Mouse (Mus musculus): ENCODE results near the gene Gm266. TPM values are rescaled to one million over a fixed set of nuclear protein-coding genes. Genes with fewer than 3 reads are reported as not detected.

Gene Gm266
- total and polyA plus RNA-seq, 3 experiments: 0.11 TPM; not detected in 2

DNA sequence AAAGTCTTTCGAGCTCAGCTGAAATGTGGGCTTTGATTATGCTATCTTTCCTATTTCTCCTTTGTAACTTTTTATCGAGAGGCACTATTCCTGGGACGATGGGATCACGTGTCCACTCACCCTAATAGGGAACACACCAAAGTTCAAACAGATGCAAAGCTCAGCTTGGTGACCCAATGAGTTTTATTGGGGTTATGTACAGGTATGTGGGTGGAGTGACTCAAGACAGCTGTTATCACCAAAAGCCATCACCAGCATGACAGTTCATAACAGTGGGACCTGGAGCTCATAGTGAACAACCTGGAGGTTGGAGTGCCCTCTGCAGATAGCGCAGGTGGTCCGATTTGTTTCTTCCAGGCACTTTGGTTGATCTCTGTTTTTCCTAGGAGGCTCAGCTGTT, 46.8 kb downstream of the Gm266 start:
- DNase-seq (ENCODE audit: low spot score): no peak
- Histone ChIP-seq H3K36me3 (replicated peaks) (peaks cover 2% of the 10 kb centered on the region), H3K27me3 (ENCODE audit: insufficient read depth, low read length) (no peaks in the 10 kb centered on the region), H3K9me3 (replicated peaks) (peaks cover 3% of the 10 kb centered on the region), H3K4me3 (ENCODE audit: low read depth, low read length) (no peak overlapping the region; the same call in 1 of the 2 replicates), H3K4me1 (ENCODE audit: insufficient read depth, low read depth, low read length) (peaks cover 91% of the 10 kb centered on the region)
- TF ChIP-seq GATA2 (IDR thresholded peaks at IDR 0.05; ENCODE audit: borderline replicate concordance, low read depth, low read length) (no peak), GATA1 (IDR thresholded peaks at IDR 0.05; ENCODE audit: borderline replicate concordance, low read length) (no peak), POLR2AphosphoS5 (IDR thresholded peaks at IDR 0.05; ENCODE audit: insufficient replicate concordance, low read depth, low read length) (no peak), TAL1 (conservative IDR thresholded peaks at IDR 0.05; ENCODE audit: low read depth, low read length) (no peak), CTCF (IDR thresholded peaks at IDR 0.05; ENCODE audit: low read depth, low read length) (no peak)
- ATAC-seq (ENCODE audit: extremely low read depth, insufficient number of reproducible peaks, low FRiP score, poor library complexity, severe bottlenecking): no peak

DNA sequence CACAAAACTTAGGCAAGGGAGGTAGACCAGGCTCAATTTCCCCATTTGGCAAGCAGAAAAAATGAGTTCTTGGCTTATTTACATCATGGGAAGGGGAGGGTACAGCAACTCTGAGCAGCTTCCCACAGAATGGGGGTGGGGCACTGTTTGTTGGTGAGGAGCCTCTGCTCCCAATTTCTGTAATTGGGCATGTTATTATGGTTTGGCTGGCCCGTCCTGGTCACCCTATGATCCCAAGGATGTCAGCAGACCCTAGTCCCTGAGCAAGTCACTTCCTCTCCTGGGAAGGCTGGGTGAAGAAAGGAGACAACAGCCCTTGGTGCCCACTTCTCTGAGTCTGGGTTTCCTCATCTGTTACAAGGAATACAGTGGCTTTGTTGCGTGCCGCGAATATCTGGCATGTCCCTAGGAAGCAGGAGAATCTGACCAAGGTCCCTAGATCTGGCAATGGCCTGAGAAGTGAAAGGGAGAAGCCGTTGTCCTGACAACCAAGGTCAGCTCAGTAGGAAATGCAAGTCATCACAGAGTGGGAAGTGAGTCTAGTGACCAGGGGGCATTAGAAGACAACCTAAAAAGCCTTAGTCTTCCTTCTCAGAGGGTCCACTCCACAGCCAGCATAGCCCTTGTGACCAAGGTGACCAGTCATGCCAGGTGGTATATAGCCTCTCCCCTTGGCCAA, 48.3 kb downstream of the Gm266 start:
- 0 out of 2 replicates have a peak, but pooled peaks have one; percentile 12 for ATAC-seq (ENCODE audit: extremely low read depth, insufficient number of reproducible peaks, low FRiP score, poor library complexity, severe bottlenecking)
- Histone ChIP-seq H3K27me3 (ENCODE audit: insufficient read depth, low read length) (no peaks in the 10 kb centered on the region), H3K36me3 (replicated peaks) (no peaks in the 10 kb centered on the region), H3K9me3 (replicated peaks) (peaks cover 3% of the 10 kb centered on the region), H3K4me3 (ENCODE audit: low read depth, low read length) (peak overlapping the region; percentile 28; the same call in 1 of the 2 replicates), H3K4me1 (ENCODE audit: insufficient read depth, low read depth, low read length) (peaks cover 91% of the 10 kb centered on the region)
- no peak for DNase-seq (ENCODE audit: low spot score)
- TF ChIP-seq GATA1 (IDR thresholded peaks at IDR 0.05; ENCODE audit: borderline replicate concordance, low read length) (no peak), GATA2 (IDR thresholded peaks at IDR 0.05; ENCODE audit: borderline replicate concordance, low read depth, low read length) (no peak), CTCF (IDR thresholded peaks at IDR 0.05; ENCODE audit: low read depth, low read length) (no peak), TAL1 (conservative IDR thresholded peaks at IDR 0.05; ENCODE audit: low read depth, low read length) (no peak), POLR2AphosphoS5 (IDR thresholded peaks at IDR 0.05; ENCODE audit: insufficient replicate concordance, low read depth, low read length) (no peak)

DNA sequence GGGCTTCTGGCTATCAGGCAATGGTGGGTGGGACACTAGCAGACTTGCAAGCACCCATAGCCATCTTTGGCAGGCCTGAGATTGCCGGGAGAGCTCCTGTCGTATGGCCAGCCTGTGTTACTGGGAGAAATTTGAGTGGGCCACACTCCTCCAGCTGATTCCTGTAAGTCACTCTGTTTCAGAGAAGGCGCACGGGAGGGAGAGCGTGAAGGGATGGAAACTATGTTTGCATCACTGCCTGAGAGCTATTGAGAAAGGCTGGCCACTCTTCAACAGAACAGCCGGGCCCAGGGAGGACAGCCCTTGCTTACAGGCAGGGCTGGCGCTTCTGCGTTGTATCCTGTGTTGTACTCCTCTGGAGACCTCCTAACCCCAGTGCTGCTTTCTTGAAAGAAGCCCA, 49.0 kb downstream of the Gm266 start:
- ATAC-seq (ENCODE audit: extremely low read depth, insufficient number of reproducible peaks, low FRiP score, poor library complexity, severe bottlenecking): no peak
- Histone ChIP-seq H3K4me1 (ENCODE audit: insufficient read depth, low read depth, low read length) (peaks cover 91% of the 10 kb centered on the region), H3K36me3 (replicated peaks) (no peaks in the 10 kb centered on the region), H3K9me3 (replicated peaks) (peaks cover 3% of the 10 kb centered on the region), H3K4me3 (ENCODE audit: low read depth, low read length) (peak overlapping the region; percentile 1; the same call in 1 of the 2 replicates), H3K27me3 (ENCODE audit: insufficient read depth, low read length) (no peaks in the 10 kb centered on the region)
- no peak for TF ChIP-seq CTCF (IDR thresholded peaks at IDR 0.05; ENCODE audit: low read depth, low read length)
- no peak for TF ChIP-seq GATA1 (IDR thresholded peaks at IDR 0.05; ENCODE audit: borderline replicate concordance, low read length)
- no peak for TF ChIP-seq TAL1 (conservative IDR thresholded peaks at IDR 0.05; ENCODE audit: low read depth, low read length)
- TF ChIP-seq POLR2AphosphoS5 (IDR thresholded peaks at IDR 0.05; ENCODE audit: insufficient replicate concordance, low read depth, low read length): no peak
- no peak for TF ChIP-seq GATA2 (IDR thresholded peaks at IDR 0.05; ENCODE audit: borderline replicate concordance, low read depth, low read length)
- no peak for DNase-seq (ENCODE audit: low spot score)

- no peaks in the 10 kb centered on the region for H3K27me3 ChIP-seq (ENCODE audit: insufficient read depth, low read length)
- H3K4me3 ChIP-seq (ENCODE audit: low read depth, low read length): no peak overlapping the region
- no peak for ATAC-seq (ENCODE audit: extremely low read depth, insufficient number of reproducible peaks, low FRiP score, poor library complexity, severe bottlenecking)
- no peak for DNase-seq (ENCODE audit: low spot score)
- TF ChIP-seq POLR2AphosphoS5 (IDR thresholded peaks at IDR 0.05; ENCODE audit: insufficient replicate concordance, low read depth, low read length) (no peak), GATA1 (IDR thresholded peaks at IDR 0.05; ENCODE audit: borderline replicate concordance, low read length) (no peak), TAL1 (conservative IDR thresholded peaks at IDR 0.05; ENCODE audit: low read depth, low read length) (no peak), GATA2 (IDR thresholded peaks at IDR 0.05; ENCODE audit: borderline replicate concordance, low read depth, low read length) (no peak), CTCF (IDR thresholded peaks at IDR 0.05; ENCODE audit: low read depth, low read length) (no peak)
- no peaks in the 10 kb centered on the region for H3K36me3 ChIP-seq (replicated peaks)
- peaks cover 3% of the 10 kb centered on the region for H3K9me3 ChIP-seq (replicated peaks)
- H3K4me1 ChIP-seq (ENCODE audit: insufficient read depth, low read depth, low read length): peaks cover 91% of the 10 kb centered on the region
Measured at GRCm38 (mm10) chr12:111436170-111436569, 49.5 kb downstream of the Gm266 start.

- DNase-seq (ENCODE audit: low spot score) (peak; percentile 84), ATAC-seq (ENCODE audit: extremely low read depth, insufficient number of reproducible peaks, low FRiP score, poor library complexity, severe bottlenecking) (peak; percentile 81)
Measured at GRCm38 (mm10) chr12:111434745-111435327, 50.8 kb downstream of the Gm266 start.

More at GRCm38 (mm10) chr12:111434745-111435327, 50.8 kb downstream of the Gm266 start:
- no peaks in the 10 kb centered on the region for H3K36me3 ChIP-seq (replicated peaks)
- H3K4me3 ChIP-seq (ENCODE audit: low read depth, low read length): peak overlapping the region; percentile 60; the same call in 1 of the 2 replicates
- H3K9me3 ChIP-seq (replicated peaks): no peaks in the 10 kb centered on the region
- no peaks in the 10 kb centered on the region for H3K27me3 ChIP-seq (ENCODE audit: insufficient read depth, low read length)
- TF ChIP-seq TAL1 (conservative IDR thresholded peaks at IDR 0.05; ENCODE audit: low read depth, low read length): peak; percentile 94
- TF ChIP-seq GATA2 (IDR thresholded peaks at IDR 0.05; ENCODE audit: borderline replicate concordance, low read depth, low read length): peak; percentile 73; the same call in 1 of the 2 replicates
- no peak for TF ChIP-seq GATA1 (IDR thresholded peaks at IDR 0.05; ENCODE audit: borderline replicate concordance, low read length)
- H3K4me1 ChIP-seq (ENCODE audit: insufficient read depth, low read depth, low read length): peaks cover 100% of the 10 kb centered on the region

Other genes with a start within 250 kb of the Gm266 start
- not detected in 2 replicates for gene Amn, start 214.7 kb downstream of the Gm266 start, total RNA-seq (2014; fragmentation: Nextera tagmentation)
- not detected in 2 replicates for gene Amn, start 214.7 kb downstream of the Gm266 start, total RNA-seq (2017)
- gene Amn, start 214.7 kb downstream of the Gm266 start, polyA plus RNA-seq (2012): 0.16 and 0.17 TPM in 2 replicates
- not detected in 2 replicates for gene Cdc42bpb, start 108.1 kb downstream of the Gm266 start, total RNA-seq (2014; fragmentation: Nextera tagmentation)
- not detected in 2 replicates for gene Cdc42bpb, start 108.1 kb downstream of the Gm266 start, total RNA-seq (2017)
- gene Cdc42bpb, start 108.1 kb downstream of the Gm266 start, polyA plus RNA-seq (2012): not detected in 2 replicates
- gene Lbhd2, start 79.0 kb downstream of the Gm266 start, total RNA-seq (2014; fragmentation: Nextera tagmentation): not detected in 2 replicates
- not detected in 2 replicates for gene Lbhd2, start 79.0 kb downstream of the Gm266 start, total RNA-seq (2017)
- not detected in 2 replicates for gene Lbhd2, start 79.0 kb downstream of the Gm266 start, polyA plus RNA-seq (2012)
- gene Exoc3l4, start 68.8 kb downstream of the Gm266 start, total RNA-seq (2014; fragmentation: Nextera tagmentation): not detected in 2 replicates
- 0.27 TPM in 1 of 2 replicates, not detected in the other for gene Exoc3l4, start 68.8 kb downstream of the Gm266 start, total RNA-seq (2017)
- gene Exoc3l4, start 68.8 kb downstream of the Gm266 start, polyA plus RNA-seq (2012): not detected in 2 replicates
- 82.1 and 94.7 TPM in 2 replicates for gene Tnfaip2, start 43.4 kb downstream of the Gm266 start, total RNA-seq (2014; fragmentation: Nextera tagmentation)
- 83.6 and 101 TPM in 2 replicates for gene Tnfaip2, start 43.4 kb downstream of the Gm266 start, total RNA-seq (2017)
- gene Tnfaip2, start 43.4 kb downstream of the Gm266 start, polyA plus RNA-seq (2012): 66.3 and 123 TPM in 2 replicates
- 512 and 637 TPM in 2 replicates for gene Eif5, start 52.2 kb upstream of the Gm266 start, total RNA-seq (2014; fragmentation: Nextera tagmentation)
- gene Eif5, start 52.2 kb upstream of the Gm266 start, total RNA-seq (2017): 260 and 285 TPM in 2 replicates
- gene Eif5, start 52.2 kb upstream of the Gm266 start, polyA plus RNA-seq (2012): 107 and 121 TPM in 2 replicates
- gene Mark3, start 88.7 kb upstream of the Gm266 start, total RNA-seq (2014; fragmentation: Nextera tagmentation): 223 and 248 TPM in 2 replicates
- gene Mark3, start 88.7 kb upstream of the Gm266 start, total RNA-seq (2017): 142 and 145 TPM in 2 replicates
- gene Mark3, start 88.7 kb upstream of the Gm266 start, polyA plus RNA-seq (2012): 21.3 and 23.3 TPM in 2 replicates
- 0.83 TPM in 1 of 2 replicates, not detected in the other for gene Ckb, start 186.5 kb upstream of the Gm266 start, total RNA-seq (2014; fragmentation: Nextera tagmentation)
- 0.11 TPM in 1 of 2 replicates, not detected in the other for gene Ckb, start 186.5 kb upstream of the Gm266 start, total RNA-seq (2017)
- gene Ckb, start 186.5 kb upstream of the Gm266 start, polyA plus RNA-seq (2012): not detected in 2 replicates
- 11.1 and 13.3 TPM in 2 replicates for gene Trmt61a, start 192.3 kb upstream of the Gm266 start, total RNA-seq (2014; fragmentation: Nextera tagmentation)
- gene Trmt61a, start 192.3 kb upstream of the Gm266 start, total RNA-seq (2017): 9.3 and 10.0 TPM in 2 replicates
- 32.5 and 39.8 TPM in 2 replicates for gene Trmt61a, start 192.3 kb upstream of the Gm266 start, polyA plus RNA-seq (2012)
- 32.4 and 37.4 TPM in 2 replicates for gene Bag5, start 227.4 kb upstream of the Gm266 start, total RNA-seq (2014; fragmentation: Nextera tagmentation)
- gene Bag5, start 227.4 kb upstream of the Gm266 start, total RNA-seq (2017): 48.5 and 52.8 TPM in 2 replicates
- 18.2 and 20.3 TPM in 2 replicates for gene Bag5, start 227.4 kb upstream of the Gm266 start, polyA plus RNA-seq (2012)
- 109 and 121 TPM in 2 replicates for gene Apopt1, start 227.4 kb upstream of the Gm266 start, total RNA-seq (2014; fragmentation: Nextera tagmentation)
- gene Apopt1, start 227.4 kb upstream of the Gm266 start, total RNA-seq (2017): 68.7 and 71.4 TPM in 2 replicates
- 315 and 317 TPM in 2 replicates for gene Apopt1, start 227.4 kb upstream of the Gm266 start, polyA plus RNA-seq (2012)

Measured in G1E (cell line).